Mouse (Mus musculus) macrophage (primary cell): Measurements from ENCODE around the gene Kdelr1. TPM values are rescaled to one million over a fixed set of nuclear protein-coding genes. Genes with fewer than 3 reads are reported as not detected.
"Not testable (repeated sequence)": the region's sequence is repeated elsewhere in the genome, so short reads cannot be mapped to it uniquely, and the experiment has no call there.

Experiments
- H3K27ac ChIP-seq: fragments of 350-480 bp; formaldehyde crosslinking; 2 replicates; pipeline ENCODE4 v1.9.0; 2021
- H3K36me3 ChIP-seq: fragments of 350-480 bp; formaldehyde crosslinking; 2 replicates; pipeline ENCODE4 v1.9.0; 2021; ENCODE audit errors: inconsistent target
- H3K4me3 ChIP-seq: fragments of 350-480 bp; formaldehyde crosslinking; 2 replicates; pipeline ENCODE4 v1.9.0; 2021; ENCODE audit errors: inconsistent target
- H3K79me2 ChIP-seq: fragments of 350-480 bp; formaldehyde crosslinking; 2 replicates; pipeline ENCODE4 v1.9.0; 2021; ENCODE audit errors: inconsistent target
- WGBS: methylation state at CpG from one replicate; pipeline ENCODE4 v1.1.7; 2026; ENCODE audit warnings: inconsistent platforms; ENCODE audit not compliant: missing documents; 5-methylcytosine and 5-hydroxymethylcytosine counted together
- polyA plus RNA-seq: library from polyadenylated mRNA; stranded (reverse); fragments of 250-400 nt; gene quantifications from 3 replicates; pipeline ENCODE4 v1.2.4, GENCODE M21; 2018; ENCODE audit warnings: inconsistent platforms

The Kdelr1 gene
- polyA plus RNA-seq, 1 experiment from 2014 or later, result 125 TPM

DNA sequence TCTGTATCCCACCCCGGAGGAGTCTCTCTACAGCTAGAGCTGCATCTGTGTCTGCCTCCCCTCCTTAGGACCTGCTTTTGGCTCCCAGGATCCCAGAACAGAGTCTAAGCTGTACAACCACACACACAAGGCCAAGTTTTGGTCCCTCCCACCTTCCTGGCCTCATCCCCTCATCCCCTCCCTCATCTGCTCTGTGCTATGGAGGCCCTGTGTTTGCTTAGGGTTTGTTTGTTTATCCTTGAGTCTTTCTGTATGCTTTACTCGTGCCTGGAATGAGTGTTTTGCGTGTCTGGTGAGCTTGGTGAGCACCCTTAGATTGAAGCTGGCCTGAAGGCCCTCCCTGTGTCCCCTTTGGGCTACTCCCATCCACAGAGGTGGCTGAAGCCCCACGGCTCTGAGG lies 13.6 kb upstream of the Kdelr1 start:
- WGBS, result 82% methylated on average over 4 of the region's 4 CpGs
- Histone ChIP-seq H3K79me2 (no peaks in the 10 kb centered on the region), H3K36me3 (no peaks in the 10 kb centered on the region), H3K4me3 (no peak overlapping the region), H3K27ac (no peak overlapping the region)

- Histone ChIP-seq H3K79me2 (no peaks in the 10 kb centered on the region), H3K4me3 (no peak overlapping the region), H3K27ac (no peak overlapping the region), H3K36me3 (no peaks in the 10 kb centered on the region)
- WGBS, result 87% methylated on average over 7 of the region's 7 CpGs
Measured at GRCm38 (mm10) chr7:45862804-45863203, 9.8 kb upstream of the Kdelr1 start.

DNA sequence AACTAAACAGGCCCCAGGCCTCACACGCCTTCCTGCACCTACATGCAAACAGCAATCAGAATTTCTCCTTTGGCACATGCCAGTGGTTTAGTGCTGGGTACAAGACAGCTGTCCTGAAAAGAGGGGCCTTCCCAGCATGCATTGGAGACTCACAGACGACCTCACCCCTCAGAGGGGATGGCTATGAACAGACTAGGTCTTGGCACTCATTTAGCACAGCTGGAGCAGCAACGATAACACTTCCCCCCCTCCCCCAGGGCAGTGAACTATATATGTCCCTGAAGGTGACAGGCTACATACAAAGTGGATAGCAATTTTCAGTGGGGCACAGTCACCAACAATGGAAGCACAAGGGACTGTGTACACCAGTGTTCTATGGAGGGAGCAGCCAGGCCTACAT lies 8.1 kb upstream of the Kdelr1 start:
- WGBS, result 93% methylated on average over 3 of the region's 3 CpGs
- Histone ChIP-seq H3K4me3 (no peak overlapping the region), H3K36me3 (no peaks in the 10 kb centered on the region), H3K79me2 (no peaks in the 10 kb centered on the region), H3K27ac (no peak overlapping the region)

DNA sequence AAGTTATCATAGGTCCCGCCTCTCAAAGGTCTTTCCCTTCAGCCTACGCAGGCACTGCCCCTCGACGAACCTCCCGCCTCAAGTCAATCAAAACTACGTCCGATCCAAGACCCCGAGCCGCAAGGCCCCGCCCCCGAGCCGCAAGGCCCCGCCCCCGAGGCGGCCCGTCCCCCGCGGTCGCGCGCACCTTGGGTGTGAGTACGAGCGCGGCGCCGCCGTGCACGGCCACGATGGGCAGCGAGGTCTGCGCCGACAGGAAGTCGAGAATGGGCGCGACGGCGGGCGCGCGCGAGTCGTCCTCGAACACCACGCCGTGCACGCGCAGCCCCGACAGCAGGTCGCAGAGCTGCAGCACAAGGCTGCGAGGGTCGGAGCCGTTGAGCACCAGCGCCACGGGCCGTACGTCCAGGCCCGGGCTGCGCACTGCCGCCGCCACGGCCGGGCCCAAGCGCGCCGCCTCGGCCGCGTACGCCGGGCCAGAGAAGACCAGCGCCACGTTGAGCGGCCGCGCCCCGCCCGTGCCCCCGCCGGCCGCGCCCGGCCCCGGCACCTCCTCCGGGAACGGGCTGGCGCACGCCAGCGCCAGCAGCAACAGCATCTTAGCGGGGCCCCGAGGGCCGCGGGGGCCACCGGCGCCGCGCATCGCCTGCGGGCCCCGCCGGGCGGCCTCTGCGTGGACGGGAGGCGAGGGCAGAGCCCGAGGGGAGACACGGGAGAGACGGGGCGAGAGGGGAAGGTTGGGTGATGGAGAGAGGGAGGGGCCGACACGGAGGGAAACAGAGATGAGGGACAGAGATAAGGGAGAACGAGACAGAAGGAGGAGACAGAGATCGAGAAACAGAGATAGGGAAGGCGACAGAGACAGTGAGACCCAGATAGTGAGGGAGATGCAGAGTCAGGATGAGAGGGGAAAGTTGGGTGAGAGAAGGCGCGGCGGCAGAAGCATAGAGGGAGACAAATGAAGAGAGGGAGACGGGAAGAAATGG lies 6.4 kb upstream of the Kdelr1 start:
- Histone ChIP-seq H3K27ac (no peak overlapping the region), H3K36me3 (no peaks in the 10 kb centered on the region), H3K79me2 (no peaks in the 10 kb centered on the region), H3K4me3 (peak overlapping the region; percentile 17; the same call in 1 of the 2 replicates)
- 2% methylated on average over 97 of the region's 117 CpGs for WGBS

GRCm38 (mm10) chr7:45867871-45868270 lies 4.7 kb upstream of the Kdelr1 start:
- Histone ChIP-seq H3K79me2 (no peaks in the 10 kb centered on the region; the same call in 1 of the 2 replicates), H3K27ac (no peak overlapping the region), H3K4me3 (no peak overlapping the region), H3K36me3 (no peaks in the 10 kb centered on the region)
- WGBS, result 96% methylated on average over 2 of the region's 2 CpGs

DNA sequence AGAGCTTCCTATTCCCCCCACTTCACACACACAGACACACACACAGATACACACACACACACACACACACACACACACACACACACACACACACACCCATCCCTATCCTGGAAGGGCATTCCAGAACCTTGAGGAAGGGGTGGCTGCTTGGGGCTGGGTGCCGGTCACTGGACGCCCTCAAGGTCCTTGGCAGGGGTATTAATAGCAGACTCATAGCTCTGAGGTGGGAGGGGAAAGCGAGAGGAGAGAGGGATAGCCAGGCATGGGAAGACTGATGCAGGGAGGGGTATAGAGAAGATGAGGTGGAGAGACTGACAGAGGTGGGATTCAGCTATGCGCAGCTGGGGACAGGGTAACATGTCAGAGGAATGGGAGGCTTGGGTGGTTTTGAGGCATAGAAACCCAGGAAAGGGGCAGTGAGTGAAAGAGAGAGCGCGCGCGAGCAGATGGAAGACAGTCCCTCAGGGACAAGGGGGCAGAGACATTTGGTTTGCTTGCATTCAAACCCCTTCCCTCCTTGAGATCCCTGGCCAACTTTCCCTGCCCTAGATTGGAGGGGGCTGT lies 3.4 kb upstream of the Kdelr1 start:
- Histone ChIP-seq H3K4me3 (no peak overlapping the region), H3K36me3 (0 out of 2 replicates have a peak, but pooled peaks cover under 1% of the 10 kb centered on the region)
- 69% methylated on average over 8 of the region's 8 CpGs for WGBS

GRCm38 (mm10) chr7:45869787-45870186 lies 2.8 kb upstream of the Kdelr1 start:
- Histone ChIP-seq H3K27ac (no peak overlapping the region), H3K4me3 (no peak overlapping the region), H3K36me3 (peaks cover 6% of the 10 kb centered on the region; the same call in 1 of the 2 replicates), H3K79me2 (peaks cover 19% of the 10 kb centered on the region)
- WGBS, result 6% methylated on average over 14 of the region's 14 CpGs

More for the DNA sequence above, 3.4 kb upstream of the Kdelr1 start:
- peaks cover 13% of the 10 kb centered on the region for H3K79me2 ChIP-seq
- H3K27ac ChIP-seq, result no peak overlapping the region

- H3K4me3 ChIP-seq, result no peak overlapping the region
- no peak overlapping the region for H3K27ac ChIP-seq
- H3K79me2 ChIP-seq, result peaks cover 25% of the 10 kb centered on the region
- 6% methylated on average over 29 of the region's 30 CpGs for whole genome bisulfite sequencing
- H3K36me3 ChIP-seq, result peaks cover 13% of the 10 kb centered on the region; the same call in 1 of the 2 replicates
Measured at GRCm38 (mm10) chr7:45870282-45871058, 2.1 kb upstream of the Kdelr1 start.

GRCm38 (mm10) chr7:45873061-45873947 lies 732 bp downstream of the Kdelr1 start:
- peak overlapping the region; percentile 76 for H3K27ac ChIP-seq
- peaks cover 30% of the 10 kb centered on the region for H3K79me2 ChIP-seq
- WGBS, result 1% methylated on average over 25 of the region's 28 CpGs
- H3K36me3 ChIP-seq, result peaks cover 42% of the 10 kb centered on the region; the same call in 1 of the 2 replicates
- H3K4me3 ChIP-seq, result peak overlapping the region; percentile 82

GRCm38 (mm10) chr7:45876895-45877294 lies 4.3 kb downstream of the Kdelr1 start:
- peaks cover 76% of the 10 kb centered on the region for H3K36me3 ChIP-seq
- no peak overlapping the region for H3K4me3 ChIP-seq
- peaks cover 30% of the 10 kb centered on the region for H3K79me2 ChIP-seq
- WGBS, result 95% methylated on average over 7 of the region's 7 CpGs
- H3K27ac ChIP-seq, result no peak overlapping the region

- Histone ChIP-seq H3K79me2 (peaks cover 27% of the 10 kb centered on the region), H3K36me3 (peaks cover 90% of the 10 kb centered on the region)
- WGBS, result 78% methylated on average over 1 of the region's 1 CpGs
- not testable (repeated sequence) for H3K4me3 ChIP-seq, H3K27ac ChIP-seq
Measured at GRCm38 (mm10) chr7:45878278-45878677, 5.7 kb downstream of the Kdelr1 start, which contains the start of gene Grin2d. Gene Grin2d, minus strand, starts transcription at chr7:45878378.

- H3K36me3 ChIP-seq, result peaks cover 93% of the 10 kb centered on the region
- no peak overlapping the region for H3K27ac ChIP-seq
- WGBS, result 98% methylated on average over 4 of the region's 4 CpGs
- H3K4me3 ChIP-seq, result no peak overlapping the region
- H3K79me2 ChIP-seq, result peaks cover 4% of the 10 kb centered on the region; the same call in 1 of the 2 replicates
Measured at GRCm38 (mm10) chr7:45880531-45880930, 8.0 kb downstream of the Kdelr1 start.

DNA sequence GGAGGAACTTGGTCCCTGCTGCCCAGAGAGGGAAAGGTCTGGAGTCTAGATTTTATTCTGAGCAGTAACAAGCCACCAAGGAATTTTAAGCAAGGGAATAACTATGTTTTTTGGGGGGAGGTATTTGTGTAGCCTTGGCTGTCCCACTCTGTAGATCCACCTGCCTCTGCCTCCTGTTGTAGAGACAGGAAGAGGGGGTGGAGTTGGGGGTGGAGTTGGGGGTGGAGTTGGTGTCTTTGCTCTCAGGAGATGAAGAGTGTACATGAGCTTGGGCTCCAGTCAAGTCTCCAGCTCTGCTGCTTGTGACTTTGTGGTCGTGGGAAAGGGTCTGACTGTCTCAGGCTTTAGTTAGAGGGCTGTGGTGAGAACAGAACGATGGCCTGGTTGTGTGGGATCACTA lies 8.4 kb downstream of the Kdelr1 start:
- H3K36me3 ChIP-seq, result peaks cover 89% of the 10 kb centered on the region
- H3K79me2 ChIP-seq, result no peaks in the 10 kb centered on the region
- 86% methylated on average over 2 of the region's 2 CpGs for WGBS
- H3K4me3 ChIP-seq, result no peak overlapping the region
- no peak overlapping the region for H3K27ac ChIP-seq
